Mouse (Mus musculus) E14TG2a.4 (cell line): ENCODE measurements at regions not wholly inside any gene's neighbourhood (a gene's known extent, or its start where the extent isn't known, plus 50 kb on each side); places are given as distances from the start of the nearest gene placed in this dataset.

ENCODE experiments used
- CTCF ChIP-seq: conservative IDR thresholded peaks from 2 replicates; pipeline ENCODE4 v1.5.1; 2014; ENCODE audit warnings: low read length
- NANOG ChIP-seq: IDR thresholded peaks from 2 replicates; pipeline ENCODE4 v1.6.1; 2014; ENCODE audit warnings: borderline replicate concordance, low read length, mixed read lengths

DNA sequence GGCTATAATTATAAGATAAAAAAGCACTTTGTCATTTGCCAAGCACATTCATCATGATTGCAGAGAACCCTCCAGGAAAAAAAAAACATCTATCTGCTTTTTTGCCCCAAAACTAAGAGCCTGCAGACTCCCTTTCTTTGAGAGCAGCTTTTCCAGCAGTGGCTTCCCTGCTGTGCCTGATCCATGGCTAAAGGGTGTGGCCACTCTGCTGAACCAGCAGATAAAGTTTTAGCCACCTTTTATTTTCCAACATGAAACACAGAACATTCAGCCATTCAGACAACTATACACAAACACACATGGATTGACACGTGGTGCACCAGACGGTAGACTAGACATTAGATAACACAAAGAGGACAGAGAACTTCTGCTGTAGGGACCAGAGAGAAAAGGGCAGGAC lies 164.9 kb upstream of the Klf6 start:
- TF ChIP-seq CTCF (no peak), NANOG (peak; percentile 20; the same call in 1 of the 2 replicates)
